Mouse (Mus musculus): ENCODE measurements around the gene Ufsp1. TPM values are rescaled to one million over a fixed set of nuclear protein-coding genes. Genes with fewer than 3 reads are reported as not detected.

Gene Ufsp1
- total RNA-seq, 2 experiments from 2014 or later = 12.4 to 13.8 TPM

DNA sequence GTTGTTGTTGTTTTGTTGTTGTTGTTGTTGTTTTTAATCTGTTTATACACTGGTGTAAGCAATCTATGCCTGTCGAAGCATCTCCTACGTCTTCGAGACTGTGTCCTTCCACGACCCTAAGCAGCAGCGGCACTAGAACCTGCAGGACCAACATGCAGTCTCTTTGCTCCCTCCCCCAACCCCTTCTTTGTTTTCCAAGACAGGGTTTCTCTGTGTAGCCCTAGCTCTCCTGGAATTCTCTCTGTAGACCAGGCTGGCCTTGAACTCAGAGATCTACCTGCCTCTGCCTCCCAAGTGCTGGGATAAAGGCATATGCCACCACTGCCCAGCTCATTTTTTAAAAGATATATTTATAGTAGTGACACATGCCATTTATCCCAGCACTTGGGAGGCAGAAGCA, 49.0 kb downstream of the Ufsp1 start:
- Histone ChIP-seq H3K4me3 (no peak overlapping the region), H3K27ac (no peak overlapping the region)
- no peak for TF ChIP-seq CTCF (conservative IDR thresholded peaks at IDR 0.05)
- DNase-seq (ENCODE audit: low spot score in 2 of 2) = no peak

DNA sequence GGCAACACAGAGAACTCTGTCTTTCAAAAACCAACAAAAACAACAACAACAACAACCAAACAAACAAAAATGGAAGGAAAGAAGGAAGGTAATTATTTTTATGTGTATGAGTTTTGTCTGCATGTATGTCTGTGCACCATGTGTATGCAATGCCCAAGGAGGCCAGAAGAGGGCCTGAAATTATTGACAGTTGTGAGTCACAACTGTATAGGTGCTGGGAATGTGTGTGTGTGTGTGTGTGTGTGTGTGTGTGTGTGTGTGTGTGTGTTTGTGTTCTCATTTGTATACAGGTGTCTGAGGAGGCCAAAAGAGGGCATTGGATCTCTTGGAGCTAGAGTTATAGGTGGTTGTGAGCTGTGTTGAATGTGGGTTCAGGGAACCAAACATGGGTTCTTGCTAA, 49.4 kb downstream of the Ufsp1 start:
- no peak for DNase-seq (ENCODE audit: low spot score in 2 of 2)
- Histone ChIP-seq H3K4me3 (no peak overlapping the region), H3K27ac (no peak overlapping the region)
- TF ChIP-seq CTCF (conservative IDR thresholded peaks at IDR 0.05) = 0 out of 2 replicates have a peak, but pooled peaks have one; percentile 6

Small RNA genes lying within 50 kb of the gene (microRNA-seq; reads per million reads assigned to microRNA genes)
- gene Mir7036 (2.6 reads per million in 2 experiments), gene Mir8116 (0 to 0.74 reads per million in 2 experiments)

Other genes with a start within 250 kb of the Ufsp1 start
- gene Ap1s1, start 248.5 kb upstream of the Ufsp1 start, total RNA-seq (2021) = 100 to 1,000 TPM; 298 to 323 TPM
- gene Serpine1, start 222.4 kb upstream of the Ufsp1 start, total RNA-seq (2021) = under 1 TPM; 0.38 to 0.52 TPM
- gene Trim56, start 178.4 kb upstream of the Ufsp1 start, total RNA-seq (2021) = 1 to 10 TPM; 5.5 to 5.8 TPM
- gene Muc3, start 145.3 kb upstream of the Ufsp1 start, total RNA-seq (2021) = not detected
- gene Muc3a, start 82.2 kb upstream of the Ufsp1 start, total RNA-seq (2021) = 1 to 10 TPM; 3.6 to 4.2 TPM
- 10 to 100 TPM; 58.5 to 62.3 TPM for gene Ache, start 7.1 kb upstream of the Ufsp1 start, total RNA-seq (2021)
- gene Srrt, start 13.0 kb downstream of the Ufsp1 start, total RNA-seq (2021) = 100 to 1,000 TPM; 223 to 232 TPM
- gene Trip6, start 19.8 kb downstream of the Ufsp1 start, total RNA-seq (2021) = 1 to 10 TPM; 4.8 to 7.3 TPM
- 10 to 100 TPM; 27.9 to 28.4 TPM for gene Slc12a9, start 39.0 kb downstream of the Ufsp1 start, total RNA-seq (2021)
- gene Ephb4, start 55.5 kb downstream of the Ufsp1 start, total RNA-seq (2021) = 1 to 10 TPM; 5.6 to 5.7 TPM
- gene Zan, start 182.4 kb downstream of the Ufsp1 start, total RNA-seq (2021) = under 1 TPM; 0.36 to 0.49 TPM
- gene Pop7, start 207.9 kb downstream of the Ufsp1 start, total RNA-seq (2021) = 10 to 100 TPM; 33.8 to 35.1 TPM
- gene Gigyf1, start 223.9 kb downstream of the Ufsp1 start, total RNA-seq (2021) = 10 to 100 TPM; 61.9 to 63.5 TPM
- gene Epo, start 238.6 kb downstream of the Ufsp1 start, total RNA-seq (2021) = not detected
- 100 to 1,000 TPM; 600 to 607 TPM for gene Gnb2, start 238.9 kb downstream of the Ufsp1 start, total RNA-seq (2021)